Comparison of ENCODE assay signal across 17 mouse cellular contexts in genomic region chr8:64628039-64628438, GRCm38 (mm10).
"Had no signal": no experiment of that assay in that cellular context is flagged by ENCODE, and none has a peak within 500 bp of the region (broad histone marks: within the 10 kb centered on the region; RNA-seq: fewer than 3 reads in every experiment).

No protein-coding gene starts in this region.

- H3K4me3 ChIP-seq: lung, embryonic 15.5 days; megakaryocyte, embryonic 14.5 days; midbrain, embryonic 13.5 days; midbrain, embryonic 15.5 days; neural tube, embryonic 12.5 days; stomach, embryonic 15.5 days had no signal

- H3K4me1 ChIP-seq: lung, embryonic 15.5 days; megakaryocyte, embryonic 14.5 days; neural tube, embryonic 12.5 days; stomach, embryonic 15.5 days had no signal

- ATAC-seq: lung, postnatal 0 days; midbrain, embryonic 13.5 days; midbrain, embryonic 15.5 days had no signal

- DNase-seq: lung, adult 2 months; lung, postnatal 14 days; lung, postnatal 36 days; right cerebral cortex, postnatal 14 days; thymus, adult 2 months; thymus, postnatal 25 days; thymus, postnatal 4 days had no signal

- H3K9me3 ChIP-seq: lung, embryonic 15.5 days; midbrain, embryonic 13.5 days; midbrain, embryonic 15.5 days; neural tube, embryonic 12.5 days; stomach, embryonic 15.5 days had no signal

- H3K27ac ChIP-seq: lung, embryonic 15.5 days; macrophage; midbrain, embryonic 13.5 days; midbrain, embryonic 15.5 days; neural tube, embryonic 12.5 days; stomach, embryonic 15.5 days; stomach, postnatal 0 days had no signal

- H3K4me2 ChIP-seq: lung, embryonic 15.5 days; midbrain, embryonic 11.5 days; midbrain, embryonic 13.5 days; midbrain, embryonic 15.5 days; neural tube, embryonic 12.5 days; stomach, embryonic 15.5 days had no signal

- H3K9ac ChIP-seq: lung, embryonic 15.5 days; midbrain, embryonic 13.5 days; midbrain, embryonic 15.5 days; neural tube, embryonic 12.5 days; stomach, embryonic 15.5 days had no signal

- H3K36me3 ChIP-seq: lung, embryonic 15.5 days; midbrain, embryonic 15.5 days; neural tube, embryonic 12.5 days; stomach, embryonic 15.5 days had no signal

- H3K27me3 ChIP-seq: lung, embryonic 15.5 days; megakaryocyte, embryonic 14.5 days; midbrain, embryonic 13.5 days; midbrain, embryonic 15.5 days; neural tube, embryonic 12.5 days; stomach, embryonic 15.5 days had no signal
